Mouse (Mus musculus): ENCODE results near the gene Dner. TPM values are rescaled to one million over a fixed set of nuclear protein-coding genes. Genes with fewer than 3 reads are reported as not detected.

Gene Dner
- polyA plus RNA-seq, 1 experiment, result not detected

GRCm38 (mm10) chr1:84709810-84710785, 14.1 kb upstream of the Dner start:
- Histone ChIP-seq H3K27me3 (replicated peaks) (peaks cover 6% of the 10 kb centered on the region), H3K9me3 (no peaks in the 10 kb centered on the region), H3K4me3 (replicated peaks) (no peak overlapping the region), H3K4me1 (peaks cover 3% of the 10 kb centered on the region; the same call in 1 of the 2 replicates), H3K36me3 (replicated peaks; ENCODE audit: low read length) (no peaks in the 10 kb centered on the region)
- TF ChIP-seq GATA1 (IDR thresholded peaks at IDR 0.05; ENCODE audit: borderline replicate concordance, low read length), result no peak
- no peak for TF ChIP-seq FLI1 (IDR thresholded peaks at IDR 0.05; ENCODE audit: low read length)

DNA sequence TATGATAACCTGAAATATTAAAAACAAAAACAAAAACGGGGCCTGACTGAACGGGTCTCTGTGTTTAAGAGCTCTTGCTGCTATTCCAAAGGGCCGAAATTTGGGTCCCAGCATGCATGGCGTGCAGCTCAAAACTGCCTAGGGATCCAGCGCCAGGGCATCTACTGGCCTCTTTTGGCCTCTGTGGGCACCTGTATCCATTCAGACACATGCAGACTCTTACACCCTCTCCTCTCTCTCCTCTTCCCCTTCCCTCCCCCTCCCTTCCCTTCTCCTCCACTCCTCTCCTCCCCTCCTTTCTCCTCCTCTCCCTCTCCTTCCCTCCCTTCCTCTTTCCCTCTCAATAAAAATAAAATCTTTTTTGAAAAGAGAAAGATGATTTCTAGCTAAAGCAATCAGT, 13.4 kb upstream of the Dner start:
- H3K36me3 ChIP-seq (replicated peaks; ENCODE audit: low read length), result no peaks in the 10 kb centered on the region
- H3K4me1 ChIP-seq, result peaks cover 3% of the 10 kb centered on the region; the same call in 1 of the 2 replicates
- peaks cover 6% of the 10 kb centered on the region for H3K27me3 ChIP-seq (replicated peaks)
- H3K9me3 ChIP-seq, result no peaks in the 10 kb centered on the region
- H3K4me3 ChIP-seq (replicated peaks), result no peak overlapping the region
- no peak for TF ChIP-seq FLI1 (IDR thresholded peaks at IDR 0.05; ENCODE audit: low read length)
- TF ChIP-seq GATA1 (IDR thresholded peaks at IDR 0.05; ENCODE audit: borderline replicate concordance, low read length), result no peak

- H3K9me3 ChIP-seq, result 0 out of 2 replicates have a peak, but pooled peaks cover 2% of the 10 kb centered on the region
- no peak overlapping the region for H3K4me3 ChIP-seq (replicated peaks)
- TF ChIP-seq GATA1 (IDR thresholded peaks at IDR 0.05; ENCODE audit: borderline replicate concordance, low read length) (no peak), FLI1 (IDR thresholded peaks at IDR 0.05; ENCODE audit: low read length) (no peak)
- peaks cover 15% of the 10 kb centered on the region for H3K27me3 ChIP-seq (replicated peaks)
- peaks cover 9% of the 10 kb centered on the region; the same call in 1 of the 2 replicates for H3K4me1 ChIP-seq
- no peaks in the 10 kb centered on the region for H3K36me3 ChIP-seq (replicated peaks; ENCODE audit: low read length)
These were observed 4.2 kb upstream of the Dner start for GRCm38 (mm10) chr1:84700254-84700653.

- 0 out of 2 replicates have a peak, but pooled peaks cover 2% of the 10 kb centered on the region for H3K9me3 ChIP-seq
- no peaks in the 10 kb centered on the region for H3K36me3 ChIP-seq (replicated peaks; ENCODE audit: low read length)
- no peak overlapping the region for H3K4me3 ChIP-seq (replicated peaks)
- H3K27me3 ChIP-seq (replicated peaks), result peaks cover 26% of the 10 kb centered on the region
- TF ChIP-seq FLI1 (IDR thresholded peaks at IDR 0.05; ENCODE audit: low read length) (no peak), GATA1 (IDR thresholded peaks at IDR 0.05; ENCODE audit: borderline replicate concordance, low read length) (no peak)
- peaks cover 12% of the 10 kb centered on the region; the same call in 1 of the 2 replicates for H3K4me1 ChIP-seq
These were observed 1.1 kb upstream of the Dner start for GRCm38 (mm10) chr1:84697136-84697535.

DNA sequence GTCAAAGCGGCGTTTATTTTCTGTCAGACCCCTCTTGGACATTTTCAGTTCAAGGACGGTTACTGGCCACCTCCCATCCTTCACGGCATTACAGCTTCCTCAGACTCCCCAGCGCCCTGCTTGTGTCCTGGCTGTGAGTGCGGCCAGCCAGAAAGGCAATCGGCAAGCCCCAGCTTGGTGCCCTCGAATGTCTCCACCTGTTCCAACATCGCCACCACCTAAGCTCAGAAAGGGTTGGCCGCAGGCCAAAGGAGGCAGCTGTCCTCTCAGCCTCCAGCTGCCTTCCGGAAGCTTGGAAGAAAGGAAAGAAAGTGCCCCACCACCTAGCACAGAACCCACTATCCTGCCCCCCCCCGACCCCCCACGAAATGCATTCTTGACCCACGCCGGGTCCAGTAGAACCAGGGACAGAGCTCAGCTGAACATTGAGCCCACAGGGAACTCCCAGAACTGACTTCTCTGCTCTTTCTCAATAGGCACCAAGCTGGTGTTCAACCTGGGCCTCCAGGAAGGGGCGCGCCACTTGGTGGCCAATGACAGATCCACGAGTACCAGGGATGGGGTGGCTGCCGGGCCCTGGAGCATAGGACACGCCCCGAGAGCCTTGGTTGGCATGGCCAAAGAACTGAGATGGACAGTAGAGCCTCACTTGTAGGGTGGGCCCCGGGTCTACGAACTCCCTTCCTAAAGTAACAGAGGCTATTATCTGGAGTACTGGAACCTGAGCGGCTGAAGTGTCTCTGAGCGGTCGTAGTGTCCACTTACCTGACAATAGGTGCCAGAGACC, 1.1 kb downstream of the Dner start:
- no peak for TF ChIP-seq GATA1 (IDR thresholded peaks at IDR 0.05; ENCODE audit: borderline replicate concordance, low read length)
- no peak for TF ChIP-seq FLI1 (IDR thresholded peaks at IDR 0.05; ENCODE audit: low read length)
- Histone ChIP-seq H3K27me3 (replicated peaks) (peaks cover 27% of the 10 kb centered on the region), H3K4me3 (replicated peaks) (peak overlapping the region; percentile 59), H3K36me3 (replicated peaks; ENCODE audit: low read length) (no peaks in the 10 kb centered on the region), H3K9me3 (0 out of 2 replicates have a peak, but pooled peaks cover 3% of the 10 kb centered on the region), H3K4me1 (peaks cover 12% of the 10 kb centered on the region; the same call in 1 of the 2 replicates)

DNA sequence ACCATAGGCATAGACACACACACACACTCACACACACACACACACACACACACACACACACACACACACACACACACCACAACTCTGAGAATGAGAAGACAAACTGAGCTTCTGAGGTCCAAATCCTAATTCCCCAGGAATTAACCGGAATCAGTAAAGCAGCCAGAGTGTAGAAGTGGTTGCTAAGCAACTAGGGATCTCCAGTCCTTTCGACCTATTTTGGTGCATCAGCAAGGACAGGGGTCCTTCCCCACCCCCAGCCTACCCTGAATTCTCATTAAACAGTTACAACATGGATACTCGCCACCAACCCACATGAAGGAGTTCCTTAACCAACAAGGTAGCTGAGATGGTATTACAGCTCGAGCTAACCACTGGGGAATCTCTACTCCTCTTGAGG, 18.1 kb downstream of the Dner start:
- no peaks in the 10 kb centered on the region for H3K4me1 ChIP-seq
- H3K4me3 ChIP-seq (replicated peaks), result no peak overlapping the region
- H3K9me3 ChIP-seq, result peaks cover 21% of the 10 kb centered on the region
- no peak for TF ChIP-seq GATA1 (IDR thresholded peaks at IDR 0.05; ENCODE audit: borderline replicate concordance, low read length)
- no peak for TF ChIP-seq FLI1 (IDR thresholded peaks at IDR 0.05; ENCODE audit: low read length)
- no peaks in the 10 kb centered on the region for H3K36me3 ChIP-seq (replicated peaks; ENCODE audit: low read length)
- no peaks in the 10 kb centered on the region for H3K27me3 ChIP-seq (replicated peaks)

DNA sequence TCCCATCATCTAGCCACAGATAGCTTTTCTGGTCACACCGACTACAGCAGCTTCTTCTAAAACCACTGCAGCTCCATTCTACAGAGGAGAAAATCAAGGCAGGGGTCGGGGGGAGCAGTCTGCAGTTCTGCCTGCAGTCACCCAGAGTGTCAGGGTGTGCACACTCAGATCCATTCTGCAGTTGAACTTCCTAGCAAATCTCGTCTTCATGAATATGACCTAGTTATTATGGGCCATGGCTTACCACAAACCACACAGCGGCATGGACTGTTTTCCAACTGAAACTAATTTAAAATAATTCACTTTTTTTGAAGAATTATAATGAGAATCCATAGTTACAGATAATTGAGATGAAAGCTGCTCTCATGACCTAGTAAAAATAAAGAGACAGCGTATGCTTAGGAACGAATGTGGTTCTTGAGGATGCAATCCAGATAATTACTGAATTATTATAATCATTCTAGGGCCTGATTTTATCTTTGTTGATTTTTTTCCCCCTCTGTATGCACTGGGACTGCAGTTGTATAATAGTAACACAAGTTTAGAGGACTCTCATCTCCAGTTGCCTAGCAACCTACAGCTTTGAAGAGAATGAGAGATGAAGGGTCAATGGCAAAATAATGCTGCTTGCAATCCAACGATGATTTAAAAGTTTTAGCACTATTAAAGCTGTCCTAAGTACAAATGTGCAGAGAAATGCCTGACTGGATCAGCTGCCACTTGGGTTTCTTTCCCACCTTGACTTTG, 27.7 kb downstream of the Dner start:
- Histone ChIP-seq H3K36me3 (replicated peaks; ENCODE audit: low read length) (no peaks in the 10 kb centered on the region), H3K9me3 (peaks cover 18% of the 10 kb centered on the region; the same call in 1 of the 2 replicates), H3K4me1 (no peaks in the 10 kb centered on the region), H3K27me3 (replicated peaks) (no peaks in the 10 kb centered on the region), H3K4me3 (replicated peaks) (no peak overlapping the region)
- no peak for TF ChIP-seq GATA1 (IDR thresholded peaks at IDR 0.05; ENCODE audit: borderline replicate concordance, low read length)
- TF ChIP-seq FLI1 (IDR thresholded peaks at IDR 0.05; ENCODE audit: low read length), result no peak

DNA sequence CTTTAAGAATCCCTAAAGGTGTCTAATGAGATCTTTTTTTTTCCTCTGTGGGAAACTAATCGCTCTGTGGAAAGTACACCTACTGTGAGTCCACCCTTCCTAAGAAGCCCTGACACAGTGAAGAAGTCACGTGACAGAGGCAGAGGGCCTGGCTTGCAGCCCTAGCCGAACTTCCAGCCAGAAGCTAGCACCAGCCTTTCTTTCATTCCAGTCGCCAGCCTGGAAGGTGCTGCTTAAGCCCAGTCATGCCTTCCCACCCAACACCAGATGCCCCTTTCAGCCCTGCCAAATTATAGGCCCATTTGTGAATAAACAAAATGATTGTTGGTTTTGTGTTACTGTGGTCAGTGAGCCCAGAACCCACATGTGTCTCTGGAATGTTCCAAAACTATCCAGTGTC, 28.4 kb downstream of the Dner start:
- H3K27me3 ChIP-seq (replicated peaks), result no peaks in the 10 kb centered on the region
- H3K36me3 ChIP-seq (replicated peaks; ENCODE audit: low read length), result no peaks in the 10 kb centered on the region
- peaks cover 18% of the 10 kb centered on the region; the same call in 1 of the 2 replicates for H3K9me3 ChIP-seq
- H3K4me3 ChIP-seq (replicated peaks), result no peak overlapping the region
- H3K4me1 ChIP-seq, result no peaks in the 10 kb centered on the region
- TF ChIP-seq FLI1 (IDR thresholded peaks at IDR 0.05; ENCODE audit: low read length), result no peak
- TF ChIP-seq GATA1 (IDR thresholded peaks at IDR 0.05; ENCODE audit: borderline replicate concordance, low read length), result no peak

Measured in megakaryocyte, embryonic 14.5 days (primary cell).